Mouse (Mus musculus): ENCODE measurements at regions not wholly inside any gene's neighbourhood (a gene's known extent, or its start where the extent isn't known, plus 50 kb on each side); places are given as distances from the start of the nearest gene placed in this dataset.
"Not testable (repeated sequence)": the region's sequence is repeated elsewhere in the genome, so short reads cannot be mapped to it uniquely, and the experiment has no call there.

GRCm38 (mm10) chr10:119099092-119099792, 140.6 kb downstream of the Cand1 start:
- DNase-seq (ENCODE audit: low read depth): no peak

DNA sequence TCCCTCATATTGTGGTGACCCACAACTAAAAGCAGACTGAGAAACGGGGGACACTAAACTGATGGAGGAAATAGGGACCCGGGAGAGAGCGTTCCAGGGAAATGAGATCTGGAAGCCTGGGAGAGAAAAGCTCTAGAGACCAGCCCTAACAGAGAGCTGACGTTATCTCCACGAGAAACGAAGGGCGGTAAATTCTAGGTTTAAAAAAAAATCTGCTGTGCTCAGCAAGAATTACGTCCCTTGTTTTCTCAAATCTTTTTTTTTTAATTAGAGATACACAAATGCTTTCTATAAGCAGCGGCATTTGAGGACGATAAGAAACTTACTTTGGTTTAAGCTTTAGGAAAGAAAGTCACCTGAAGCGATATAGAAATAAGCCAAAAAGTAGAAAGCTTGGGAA, 145.7 kb downstream of the Cand1 start:
- DNase-seq (ENCODE audit: low read depth): no peak

- no peak for DNase-seq (ENCODE audit: low read depth)
Observed at GRCm38 (mm10) chr10:119087886-119088285, 152.0 kb downstream of the Cand1 start.

- DNase-seq (ENCODE audit: low read depth): no peak
Observed at GRCm38 (mm10) chr10:119087071-119087665, 152.7 kb downstream of the Cand1 start.

DNA sequence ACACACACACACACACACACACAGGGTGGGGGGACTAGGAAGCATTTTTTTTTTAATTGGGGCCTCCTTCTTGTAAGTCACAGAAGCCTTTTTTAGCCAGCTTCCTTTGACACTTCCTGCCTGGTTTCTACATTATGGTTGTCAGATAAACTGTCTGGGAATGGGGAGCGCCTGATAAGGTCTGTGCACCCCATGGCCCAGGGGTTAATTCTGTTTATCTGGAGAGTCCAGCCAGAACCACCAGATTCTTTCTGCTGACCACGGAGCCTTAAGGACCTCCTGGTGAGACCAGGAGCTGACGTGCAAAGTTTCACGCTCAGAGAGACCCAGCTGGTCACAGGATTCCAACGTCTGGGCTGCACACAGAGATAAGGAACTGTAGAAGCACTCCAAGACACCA, 153.4 kb downstream of the Cand1 start:
- DNase-seq (ENCODE audit: low read depth): no peak

- no peak for DNase-seq (ENCODE audit: low read depth)
Observed at GRCm38 (mm10) chr10:119083431-119083830, 156.4 kb downstream of the Cand1 start.

DNA sequence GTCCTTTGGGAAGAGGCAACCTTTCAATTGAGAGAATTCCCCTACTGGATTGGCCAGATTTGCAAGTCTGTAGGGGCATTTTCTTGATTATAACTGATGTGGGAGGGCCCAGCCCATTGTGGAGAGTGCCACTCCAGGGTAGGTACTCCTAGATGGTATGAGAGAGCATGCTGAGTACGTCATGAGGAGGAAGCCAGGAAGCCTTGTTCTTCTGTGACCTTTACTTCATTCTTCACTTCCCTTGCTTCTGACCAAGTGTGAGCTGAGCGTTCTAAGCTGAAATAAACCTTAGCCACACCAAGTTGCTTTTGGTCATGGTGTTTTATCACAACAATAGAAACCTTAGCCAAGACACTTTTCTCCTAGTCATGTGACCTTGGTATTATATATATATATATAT, 157.0 kb downstream of the Cand1 start:
- DNase-seq (ENCODE audit: low read depth): no peak

GRCm38 (mm10) chr10:119081766-119082165, 158.1 kb downstream of the Cand1 start:
- not testable (repeated sequence) for DNase-seq (ENCODE audit: low read depth)

- no peak for DNase-seq (ENCODE audit: low read depth)
Observed at GRCm38 (mm10) chr10:119076100-119076566, 163.7 kb downstream of the Cand1 start.

DNA sequence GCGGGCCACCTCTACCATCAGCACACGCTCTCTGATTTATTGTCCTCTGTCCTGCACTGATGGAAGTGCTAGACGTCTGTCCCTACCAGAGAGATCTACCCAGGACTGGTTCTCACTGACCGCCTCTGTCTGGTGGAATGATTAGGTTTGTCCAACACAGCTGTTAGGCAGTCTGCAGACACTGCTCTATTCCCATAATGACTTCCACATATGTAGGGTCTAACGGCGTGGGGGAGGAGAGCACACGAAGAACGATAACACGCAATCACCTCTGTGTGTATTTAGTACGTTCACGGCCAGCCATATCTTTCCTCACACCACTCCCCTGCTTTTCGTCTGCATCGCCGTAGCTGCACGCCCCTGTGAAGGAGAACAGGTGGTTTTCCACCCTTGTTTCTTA, 165.0 kb downstream of the Cand1 start:
- DNase-seq (ENCODE audit: low read depth): no peak

DNA sequence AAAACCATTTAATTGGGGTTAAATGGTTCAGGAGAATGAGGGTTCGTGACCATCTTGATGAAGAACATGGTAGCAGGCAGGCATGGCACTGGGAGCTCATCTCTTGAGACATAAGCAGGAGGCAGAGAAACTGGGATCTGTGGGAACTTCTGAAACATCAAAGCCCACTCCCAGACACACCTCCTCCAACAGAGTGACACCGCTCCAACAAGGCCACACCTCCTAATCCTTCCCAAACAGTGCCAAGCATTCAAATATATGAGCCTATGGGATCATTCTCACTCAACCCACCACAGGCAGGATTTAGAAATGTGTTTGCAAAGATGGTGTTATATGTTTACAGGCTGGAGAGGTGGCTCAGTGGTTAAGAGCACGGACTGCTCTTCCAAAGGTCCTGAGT, 165.9 kb downstream of the Cand1 start:
- no peak for DNase-seq (ENCODE audit: low read depth)

DNA sequence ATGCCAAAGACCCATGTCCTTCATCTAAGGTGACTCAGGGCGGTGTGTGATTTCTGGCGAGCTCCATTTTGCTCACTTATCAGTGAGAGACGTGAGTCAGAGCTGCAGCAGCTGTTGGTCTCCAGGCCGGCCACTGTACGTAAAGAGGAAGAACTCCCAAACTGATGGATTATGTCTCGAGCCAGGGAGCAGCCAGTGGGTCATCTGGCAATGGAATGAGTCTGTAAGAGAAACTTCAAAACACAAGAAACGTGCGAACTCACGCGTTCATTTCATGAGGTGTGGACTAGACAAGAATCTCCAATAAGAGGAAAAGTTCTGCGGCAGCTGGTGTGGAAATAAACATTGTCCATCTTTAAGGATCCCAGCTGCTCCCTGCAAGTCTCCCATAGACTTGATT, 170.4 kb downstream of the Cand1 start:
- no peak for DNase-seq (ENCODE audit: low read depth)

DNA sequence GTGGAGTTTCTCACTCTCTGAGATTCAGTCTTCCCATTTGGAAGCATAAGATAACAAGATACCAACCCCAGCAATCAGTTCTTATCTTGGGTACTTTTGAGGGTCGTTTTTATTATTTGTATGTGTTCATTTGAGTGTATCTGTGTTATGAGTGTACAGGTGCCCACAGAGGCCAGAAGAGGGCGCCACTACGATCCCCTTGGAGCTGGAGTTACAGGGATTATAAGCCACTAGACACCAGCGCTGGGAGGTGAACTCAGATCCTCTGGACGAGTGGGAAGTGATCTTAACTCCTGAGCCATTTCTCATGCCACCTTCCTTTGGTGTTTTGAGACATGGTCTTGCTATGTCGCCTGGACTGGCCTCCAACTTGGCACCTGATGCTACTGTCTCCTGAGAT, 172.0 kb downstream of the Cand1 start:
- no peak for DNase-seq (ENCODE audit: low read depth)

GRCm38 (mm10) chr10:119067366-119067765, 172.5 kb downstream of the Cand1 start:
- no peak for DNase-seq (ENCODE audit: low read depth)

DNA sequence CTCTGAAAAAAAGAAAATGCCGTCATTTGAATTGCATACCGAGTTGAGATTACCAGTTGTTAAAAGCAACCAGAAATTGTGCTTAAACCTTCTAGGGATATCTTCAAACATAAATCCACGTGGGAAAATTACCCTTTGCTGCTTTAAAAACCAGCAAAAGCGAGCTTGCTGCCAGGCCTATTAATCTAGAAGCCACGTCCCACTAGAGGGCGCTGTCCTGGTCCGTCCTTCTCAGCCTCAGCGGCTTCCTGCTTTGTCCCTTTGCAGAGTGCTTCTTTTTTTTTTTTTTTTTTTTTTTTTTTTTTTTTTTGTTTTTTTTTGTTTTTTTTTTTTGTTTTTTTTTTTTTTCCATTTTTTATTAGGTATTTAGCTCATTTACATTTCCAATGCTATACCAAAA, 173.9 kb downstream of the Cand1 start:
- DNase-seq (ENCODE audit: low read depth): no peak

GRCm38 (mm10) chr10:119065133-119065817, 174.6 kb downstream of the Cand1 start:
- DNase-seq (ENCODE audit: low read depth): no peak

DNA sequence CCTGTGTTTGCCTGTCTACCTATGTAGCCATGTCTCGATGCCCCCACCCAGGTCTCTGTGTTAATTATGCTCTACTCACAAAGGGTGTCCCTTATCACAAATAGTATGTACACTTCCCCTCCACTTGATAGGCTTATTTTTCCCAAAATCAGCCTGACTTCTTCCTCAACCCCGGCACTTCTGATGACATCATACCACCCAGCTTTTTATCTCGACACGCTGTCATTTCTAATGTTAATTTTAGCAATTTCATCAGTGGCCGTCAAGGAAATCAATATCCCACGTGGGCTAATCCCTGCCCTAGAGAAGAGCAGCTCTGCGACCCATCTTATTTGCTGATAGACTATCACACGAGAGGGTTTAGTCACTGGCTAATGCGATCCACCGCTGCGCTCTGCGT, 175.6 kb downstream of the Cand1 start:
- no peak for DNase-seq (ENCODE audit: low read depth)

- DNase-seq (ENCODE audit: low read depth): no peak
Observed at GRCm38 (mm10) chr10:119063209-119063699, 176.6 kb downstream of the Cand1 start.

GRCm38 (mm10) chr10:119061958-119062599, 177.8 kb downstream of the Cand1 start:
- DNase-seq (ENCODE audit: low read depth): no peak

DNA sequence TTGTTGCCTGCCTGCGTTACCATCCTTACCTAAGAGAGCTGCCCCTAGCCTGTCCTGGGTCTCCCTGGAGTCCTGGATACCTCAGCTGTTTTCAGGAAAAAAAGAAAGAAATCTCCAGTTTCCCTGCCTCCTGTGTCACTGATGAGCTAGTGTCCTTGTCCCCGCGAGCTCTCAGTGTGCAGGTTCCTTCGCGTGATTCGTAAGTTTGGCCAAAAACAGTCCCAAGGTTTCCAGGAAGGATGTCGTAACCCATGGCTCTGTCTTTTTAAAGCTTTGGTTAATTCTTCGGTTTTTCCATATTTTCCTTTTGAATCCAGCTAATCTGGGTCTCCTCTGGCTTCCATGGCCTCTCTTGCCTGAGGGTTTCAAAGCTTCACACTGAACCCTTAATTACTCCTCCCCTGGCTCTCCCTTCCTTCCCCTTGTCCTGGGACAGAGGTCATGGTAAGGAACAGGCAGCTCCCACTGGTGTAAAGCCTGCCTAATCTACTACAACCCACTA, 178.5 kb downstream of the Cand1 start:
- DNase-seq (ENCODE audit: low read depth): no peak

GRCm38 (mm10) chr10:119058493-119059020, 181.3 kb downstream of the Cand1 start:
- no peak for DNase-seq (ENCODE audit: low read depth)

- no peak for DNase-seq (ENCODE audit: low read depth)
Observed at GRCm38 (mm10) chr10:119055199-119055785, 184.6 kb downstream of the Cand1 start.

Data from c-Kit-positive CD71-negative TER-119-negative erythroid progenitor cells, embryonic 14.5 days (primary cell).